Mouse (Mus musculus) ovary, postnatal 14 days (tissue): ENCODE measurements around the gene Olfr177.

Experiments
- DNase-seq: peaks from one replicate; pipeline ENCODE4 v3.0.0; 2022; ENCODE audit warnings: low spot score

Olfr177 gene

DNA sequence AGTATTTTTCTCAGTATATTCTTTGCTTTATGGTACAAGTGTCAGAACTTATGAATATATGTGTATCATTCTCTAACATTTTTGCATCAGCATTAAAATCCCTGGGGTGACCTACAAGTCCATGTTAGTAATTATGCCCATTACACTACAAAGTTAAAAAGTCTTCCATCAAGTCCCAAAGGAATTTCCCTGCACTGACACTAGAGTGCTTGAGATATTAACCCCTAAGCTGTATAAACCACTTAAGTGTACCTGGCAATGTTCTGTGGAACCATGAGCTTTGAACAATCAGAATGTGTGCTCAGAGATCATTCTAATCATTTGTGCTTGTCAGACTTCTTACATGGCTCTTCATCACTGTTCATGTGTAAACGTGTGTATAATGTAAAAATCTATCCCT lies at the start of gene Olfr177:
Gene Olfr177, minus strand, starts transcription at position 101 of the 400 bp plus-strand sequence.
- no peak for DNase-seq

DNA sequence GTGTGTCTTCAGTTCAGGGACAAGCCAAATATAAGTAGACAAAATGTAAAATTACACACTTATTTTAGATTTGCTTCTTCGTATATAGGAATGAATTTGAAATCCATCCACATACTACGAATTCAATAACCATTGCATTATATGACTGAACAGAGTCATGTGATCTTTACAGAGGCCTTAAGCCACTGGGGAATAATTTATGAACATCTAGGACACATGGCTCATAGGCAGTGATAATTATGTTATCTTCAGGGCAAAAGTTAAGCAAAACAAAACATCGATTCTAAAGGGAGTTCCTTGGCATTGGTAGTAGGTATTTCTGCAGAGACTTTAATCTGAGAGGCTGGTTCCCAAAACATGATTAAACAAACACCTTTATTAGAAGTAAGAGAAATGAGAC lies 17.4 kb upstream of the Olfr177 start, which contains the start of gene Olfr178:
Gene Olfr178, minus strand, starts transcription at position 101 of the 400 bp plus-strand sequence.
- no peak for DNase-seq

DNA sequence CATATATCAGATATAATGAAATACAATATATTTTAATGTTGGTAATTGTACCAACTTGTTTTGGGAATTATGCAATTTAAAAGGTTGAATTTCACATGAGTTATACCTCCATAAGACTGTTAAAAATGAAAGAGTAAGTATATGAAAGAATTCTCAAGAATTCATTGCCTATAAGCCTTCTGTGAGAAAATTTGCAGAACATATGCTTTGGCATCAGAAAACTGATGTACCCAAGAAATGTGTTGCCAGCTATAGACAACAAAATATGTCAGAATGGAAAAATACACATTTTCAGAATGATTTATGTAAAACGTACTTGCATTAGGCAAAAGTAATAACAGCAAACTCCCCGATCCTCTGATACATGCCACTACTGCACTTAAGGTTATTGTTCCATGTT lies 9.8 kb upstream of the Olfr177 start:
- DNase-seq: no peak

DNA sequence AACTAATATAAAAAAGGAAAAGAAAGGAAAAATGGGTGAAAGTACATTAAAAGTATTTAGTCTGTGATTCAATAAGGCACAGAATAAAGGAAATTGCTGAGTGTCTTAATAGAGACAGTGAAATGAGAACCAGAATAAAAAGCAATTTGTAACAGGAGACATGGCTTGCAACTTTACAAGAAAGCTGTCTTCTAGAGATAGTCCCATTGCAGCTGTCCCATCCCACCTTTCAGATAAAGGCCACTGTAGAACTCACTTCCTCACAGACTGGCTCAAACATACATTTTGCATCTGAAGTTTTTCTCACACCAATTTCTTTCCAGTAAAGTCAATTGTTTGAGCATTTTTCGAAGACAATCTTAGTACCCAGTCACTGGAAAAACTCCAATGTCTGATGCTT lies 13.1 kb downstream of the Olfr177 start:
- DNase-seq: no peak

DNA sequence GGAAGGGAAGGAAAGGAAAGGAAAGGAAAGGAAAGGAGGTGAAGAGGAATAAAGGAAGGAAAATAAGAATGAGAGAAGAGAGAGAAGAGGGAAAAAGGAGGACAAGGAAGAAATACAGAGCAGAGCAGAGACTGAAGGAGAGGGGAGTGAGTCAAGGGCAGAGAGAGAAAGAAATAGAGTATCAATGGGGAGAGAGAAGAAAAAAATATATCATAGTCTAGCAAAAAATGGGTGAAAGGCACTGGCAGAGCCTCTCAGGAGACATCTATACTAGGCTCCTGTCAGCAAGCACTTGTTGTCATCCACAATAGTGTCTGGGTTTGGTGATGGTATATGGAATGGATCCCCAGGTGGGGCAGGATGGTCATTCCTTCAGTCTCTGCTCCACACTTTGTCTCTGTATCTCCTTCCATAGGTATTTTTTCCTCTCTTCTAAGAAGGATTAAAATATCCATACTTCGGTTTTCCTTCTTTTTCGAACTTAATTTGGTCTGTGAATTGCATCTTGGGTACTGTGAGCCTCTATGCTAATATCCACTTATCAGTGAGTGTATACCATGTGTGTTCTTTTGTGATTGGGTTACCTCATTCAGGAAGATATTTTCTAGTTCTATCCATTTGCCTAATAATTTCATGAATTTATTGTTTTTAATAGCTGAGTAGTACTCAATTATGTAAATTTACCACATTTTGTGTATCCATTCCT lies 14.4 kb downstream of the Olfr177 start:
- DNase-seq: no peak

DNA sequence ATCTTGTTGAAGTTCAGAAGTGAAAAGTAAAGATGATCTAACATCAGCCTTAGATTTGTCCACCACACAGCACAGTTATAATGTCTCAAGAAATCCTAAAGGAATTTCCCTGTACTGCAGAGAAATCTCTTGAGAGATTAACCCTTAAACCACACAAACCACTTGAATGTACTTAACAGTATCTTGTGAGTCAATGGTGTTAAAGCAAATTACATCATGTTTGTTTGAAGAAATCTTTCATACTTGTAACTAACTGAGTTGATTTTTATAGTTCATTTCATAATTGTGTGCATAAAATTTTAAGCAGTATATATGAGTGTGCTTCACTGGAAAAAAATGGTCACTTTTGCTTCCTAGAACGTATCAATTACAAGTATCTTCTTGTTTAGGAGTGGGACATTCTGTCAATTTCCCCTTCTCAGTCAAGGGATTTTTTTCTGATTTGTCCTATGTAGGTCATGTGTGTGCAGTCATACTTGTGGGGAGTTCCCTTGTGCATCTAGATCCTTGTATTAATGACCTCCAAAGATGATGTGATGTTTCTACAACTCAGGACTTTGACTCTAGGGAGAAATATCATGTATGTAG lies 47.7 kb downstream of the Olfr177 start, which contains the start of gene Olfr175-ps1:
Gene Olfr175-ps1, minus strand, starts transcription at position 51 of the 588 bp plus-strand sequence.
- DNase-seq: no peak
